Mouse (Mus musculus): ENCODE results near the gene Rab26.

The Rab26 gene

GRCm38 (mm10) chr17:24507806-24508460 lies 26.1 kb downstream of the Rab26 start:
- DNase-seq (ENCODE audit: low spot score in 2 of 2) = no peak

- DNase-seq (ENCODE audit: low spot score in 2 of 2) = no peak
These were observed 26.8 kb downstream of the Rab26 start for GRCm38 (mm10) chr17:24507129-24507664.

DNA sequence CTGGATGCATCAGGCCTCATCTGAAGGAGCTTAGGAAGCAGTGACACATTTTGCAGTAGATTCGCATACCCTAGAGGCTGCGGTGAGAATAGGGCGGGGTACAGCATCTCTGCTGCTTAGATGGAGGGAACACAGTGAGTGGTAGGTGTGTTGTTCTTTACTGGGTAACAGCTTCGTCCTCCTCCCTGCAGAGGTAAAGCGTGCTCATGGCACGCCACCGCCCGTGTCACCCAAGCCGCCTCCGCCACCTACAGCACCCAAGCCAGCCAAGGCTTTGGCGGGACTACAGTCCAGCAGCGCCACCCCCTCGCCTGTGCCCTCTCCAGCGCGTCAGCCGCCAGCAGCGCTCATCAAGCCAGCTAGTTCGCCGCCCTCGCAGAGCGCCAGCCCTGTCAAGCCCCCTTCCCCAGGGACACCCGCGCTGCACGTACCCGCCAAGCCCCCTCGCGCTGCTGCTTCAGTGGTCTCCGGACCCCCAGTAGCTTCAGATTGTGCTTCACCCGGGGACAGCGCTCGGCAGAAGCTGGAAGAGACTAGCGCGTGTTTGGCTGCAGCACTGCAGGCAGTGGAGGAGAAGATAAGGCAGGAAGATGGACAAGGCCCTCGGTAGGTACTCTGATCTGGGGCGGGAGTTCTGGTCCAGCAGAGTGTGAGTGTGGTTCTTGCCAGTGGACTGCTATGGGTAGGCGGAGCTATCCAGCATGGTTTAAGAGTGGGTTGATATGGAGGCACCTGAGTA lies 27.5 kb downstream of the Rab26 start:
- DNase-seq (ENCODE audit: low spot score in 2 of 2) = peak; percentile 67 to 77

DNA sequence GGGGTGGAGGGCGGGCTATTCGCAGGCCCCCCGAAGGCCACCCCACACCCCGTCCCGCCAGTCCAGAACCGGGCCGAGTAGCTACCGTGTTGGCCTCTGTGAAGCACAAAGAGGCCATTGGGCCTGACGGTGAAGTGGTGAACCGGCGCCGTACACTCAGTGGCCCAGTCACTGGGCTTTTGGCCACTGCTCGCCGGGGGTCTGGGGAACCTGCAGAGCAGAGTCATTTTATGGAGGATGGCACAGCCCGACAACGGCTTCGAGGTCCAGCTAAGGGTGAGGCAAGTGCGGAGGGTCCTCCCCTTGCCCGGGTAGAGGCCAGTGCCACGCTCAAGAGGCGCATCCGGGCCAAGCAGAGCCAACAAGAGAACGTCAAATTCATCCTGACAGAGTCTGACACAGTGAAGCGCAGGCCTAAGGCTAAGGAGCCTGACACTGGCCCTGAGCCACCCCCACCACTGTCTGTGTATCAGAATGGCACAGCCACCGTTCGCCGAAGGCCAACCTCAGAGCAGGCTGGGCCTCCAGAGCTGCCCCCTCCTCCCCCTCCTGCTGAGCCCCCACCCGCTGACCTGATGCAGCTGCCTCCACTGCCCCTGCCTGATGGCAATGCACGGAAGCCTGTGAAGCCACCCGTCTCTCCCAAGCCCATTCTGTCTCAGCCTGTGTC lies 28.6 kb downstream of the Rab26 start:
- no peak for DNase-seq (ENCODE audit: low spot score in 2 of 2)

DNA sequence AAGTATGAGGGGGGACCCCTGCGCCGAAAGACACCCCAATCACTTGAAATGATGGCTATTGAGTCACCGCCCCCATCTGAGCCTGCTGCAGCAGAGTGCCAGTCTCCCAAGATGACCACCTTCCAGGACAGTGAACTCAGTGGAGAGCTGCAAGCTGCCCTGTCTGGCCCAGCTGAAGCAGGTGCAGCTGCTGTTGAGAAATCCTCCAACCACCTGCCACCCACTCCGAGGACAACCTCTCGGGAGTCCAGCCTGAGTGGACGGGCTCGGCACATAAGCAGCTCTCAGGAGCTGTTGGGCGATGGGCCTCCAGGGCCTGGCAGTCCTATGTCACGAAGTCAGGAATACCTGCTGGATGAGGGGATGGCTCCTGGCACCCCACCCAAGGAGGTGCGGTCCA lies 29.9 kb downstream of the Rab26 start:
- no peak for DNase-seq (ENCODE audit: low spot score in 2 of 2)

DNA sequence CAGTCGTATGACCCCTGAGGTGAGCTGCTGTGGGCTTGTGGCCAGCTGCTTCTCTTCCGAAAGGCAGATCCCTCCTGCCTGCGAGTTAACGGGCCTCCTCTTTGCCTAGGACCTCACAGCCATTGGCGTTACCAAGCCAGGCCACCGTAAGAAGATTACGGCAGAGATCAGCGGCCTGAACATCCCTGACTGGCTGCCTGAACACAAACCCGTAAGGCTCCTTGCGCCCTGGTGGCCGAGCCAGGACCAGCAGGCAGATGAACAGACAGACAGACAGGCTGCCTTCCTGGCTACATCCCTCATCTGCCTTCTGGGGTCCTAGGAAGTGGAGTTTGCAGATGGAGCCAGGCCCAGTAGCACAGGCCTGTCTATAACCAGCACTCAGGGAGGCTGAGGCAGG lies 31.8 kb downstream of the Rab26 start:
- DNase-seq (ENCODE audit: low spot score in 2 of 2) = no peak

DNA sequence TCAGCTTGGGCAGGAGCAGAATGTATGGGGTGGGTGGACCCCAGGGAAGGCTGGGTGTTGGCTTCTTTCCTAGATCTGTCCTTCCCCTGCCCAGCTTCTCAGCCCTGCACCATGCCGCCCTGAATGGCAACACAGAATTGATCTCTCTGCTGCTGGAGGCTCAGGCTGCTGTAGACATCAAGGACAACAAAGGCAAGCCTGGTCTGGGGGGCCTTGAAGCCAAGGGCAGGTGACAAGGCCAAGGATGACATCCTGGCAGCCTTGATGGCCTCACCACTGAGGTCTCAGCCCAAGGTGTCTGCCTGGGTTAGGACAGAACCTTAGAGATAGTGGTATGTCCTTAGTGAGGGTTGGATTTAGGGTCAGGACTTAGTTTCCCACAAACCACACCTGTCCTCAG lies 38.0 kb downstream of the Rab26 start:
- no peak for DNase-seq (ENCODE audit: low spot score in 2 of 2)

DNA sequence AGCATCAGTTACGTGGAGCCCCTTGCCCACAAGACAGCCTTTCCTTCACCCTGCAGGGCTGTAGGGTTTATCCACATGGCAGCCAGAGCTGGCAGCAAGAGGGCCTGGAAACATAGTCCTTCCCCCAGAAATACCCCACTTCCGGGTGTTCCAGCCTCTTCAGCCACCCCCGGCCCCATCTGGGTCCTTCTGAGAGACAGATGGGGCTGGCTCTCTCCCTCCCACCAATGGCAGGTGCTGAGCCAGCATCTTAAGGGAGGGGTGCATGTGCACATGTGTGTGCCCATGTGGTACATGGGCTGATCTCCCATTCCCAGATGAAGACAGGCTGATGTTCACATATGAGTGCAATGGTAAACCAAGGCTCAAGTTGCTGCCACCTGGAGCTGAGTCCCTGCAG lies 38.6 kb downstream of the Rab26 start:
- DNase-seq (ENCODE audit: low spot score in 2 of 2) = peak in 1 of 2 experiments; percentile 76

- no peak for DNase-seq (ENCODE audit: low spot score in 2 of 2)
These were observed 39.2 kb downstream of the Rab26 start for GRCm38 (mm10) chr17:24494627-24495335.

DNA sequence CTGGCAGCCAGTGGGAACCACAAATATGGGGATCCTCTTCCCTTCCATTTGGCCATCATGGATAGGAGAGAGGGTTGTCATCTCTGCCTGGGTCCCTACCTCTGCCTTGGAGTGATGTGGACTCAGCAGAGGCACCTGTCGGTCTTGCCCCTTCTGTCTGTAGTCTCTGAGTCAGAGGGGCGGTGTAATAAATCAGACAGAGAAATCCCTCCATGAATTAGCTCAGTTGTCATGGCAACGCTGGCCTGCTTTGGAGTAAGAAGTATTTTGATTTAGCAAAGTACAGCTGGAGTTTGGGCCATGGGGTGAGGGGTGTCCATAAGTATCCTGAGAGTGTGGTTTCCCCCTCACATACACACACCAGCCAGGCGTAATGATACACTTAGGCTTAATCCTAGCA lies 43.6 kb downstream of the Rab26 start:
- no peak for DNase-seq (ENCODE audit: low spot score in 2 of 2)

DNA sequence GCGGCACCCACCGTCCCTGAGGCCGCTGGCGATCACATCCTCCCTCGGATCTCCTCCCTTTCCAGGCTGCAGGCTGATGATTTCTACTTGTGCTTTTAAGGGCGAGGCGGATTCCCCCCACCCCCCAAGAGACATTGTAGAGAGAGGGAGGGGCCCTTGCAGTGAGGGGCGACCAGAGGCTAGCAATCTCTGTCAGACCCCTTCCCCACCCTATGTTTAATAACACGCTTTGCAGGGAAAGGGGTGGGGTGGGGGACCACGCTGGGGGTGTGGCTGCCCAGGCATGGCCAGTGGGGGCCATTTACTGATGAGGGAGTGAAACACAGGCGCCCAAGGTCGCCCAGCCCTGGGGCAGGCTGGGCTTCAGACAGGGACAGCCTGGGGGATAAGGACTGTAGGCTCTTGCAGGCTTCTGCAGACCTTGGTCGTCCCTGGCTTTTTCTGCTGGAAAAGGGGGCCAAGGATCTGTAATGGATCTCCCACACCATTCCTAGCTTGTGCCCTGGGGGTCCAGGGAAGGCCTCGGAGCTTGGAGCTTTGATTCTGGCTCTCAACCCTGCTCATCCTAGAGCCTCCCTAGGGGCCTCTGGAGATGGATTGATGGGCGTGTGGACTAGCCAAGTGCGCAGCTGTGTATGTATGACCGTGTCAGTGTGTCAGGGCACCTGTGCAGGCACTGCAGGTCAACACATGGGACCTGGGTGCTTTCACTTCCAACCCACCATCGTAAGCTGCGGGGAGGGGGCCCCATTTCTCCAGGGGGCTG lies 44.6 kb downstream of the Rab26 start:
- no peak for DNase-seq (ENCODE audit: low spot score in 2 of 2)

DNA sequence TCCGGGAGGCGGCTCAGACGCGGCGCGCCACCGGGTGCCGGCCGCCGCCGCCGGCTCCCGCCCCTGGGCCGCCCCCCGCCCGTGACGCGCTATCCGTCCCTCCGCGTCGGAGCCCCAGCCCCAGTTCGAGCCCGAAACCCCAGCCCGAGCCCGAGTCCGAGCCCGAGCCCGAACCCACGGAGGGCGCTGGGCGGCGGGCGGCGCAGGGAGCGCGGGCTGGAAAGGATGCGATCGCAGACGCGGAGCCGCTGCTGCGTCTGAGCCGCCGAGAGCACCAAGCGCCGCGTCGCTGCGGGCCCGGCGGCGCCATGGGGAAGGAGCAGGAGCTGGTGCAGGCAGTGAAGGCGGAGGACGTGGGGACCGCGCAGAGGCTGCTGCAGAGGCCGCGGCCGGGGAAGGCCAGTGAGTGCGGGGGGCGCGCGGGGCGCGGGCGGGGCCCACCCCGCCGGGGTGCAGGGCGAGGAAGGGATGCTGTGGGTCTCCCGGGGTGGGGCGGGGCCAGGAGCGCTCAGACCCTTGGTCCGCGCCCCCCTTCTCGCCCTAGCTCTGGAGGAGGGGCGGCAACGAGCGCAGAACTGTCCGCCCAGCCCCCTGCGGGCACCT lies 45.2 kb downstream of the Rab26 start:
- no peak for DNase-seq (ENCODE audit: low spot score in 2 of 2)

DNA sequence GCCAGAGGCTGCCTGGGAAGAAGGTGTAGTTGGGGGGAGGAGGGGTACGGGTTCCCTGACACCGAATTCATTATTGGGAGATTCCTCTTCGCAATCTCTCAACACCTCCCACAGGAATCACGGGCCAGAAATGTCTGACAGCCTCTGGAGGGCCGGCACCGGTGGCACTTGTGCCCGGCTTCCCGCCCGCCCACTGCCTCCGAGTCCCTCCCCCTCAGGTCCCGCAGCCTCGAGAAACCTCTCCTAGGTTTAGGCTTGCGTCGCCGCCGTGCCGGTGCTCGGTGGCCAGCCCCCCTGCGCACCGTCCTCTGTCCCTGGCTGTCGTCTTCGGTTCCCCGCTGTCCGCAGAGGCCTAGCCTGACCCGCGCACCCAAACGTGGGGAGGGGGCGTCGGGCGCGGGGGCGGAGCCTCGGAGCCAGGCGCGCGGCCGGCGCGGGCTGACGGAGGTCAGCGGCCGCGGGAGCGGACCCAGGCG lies 45.8 kb downstream of the Rab26 start, which contains the start of gene Caskin1:
TSS of gene Caskin1 (plus strand) at position 416 of the 476 bp plus-strand sequence.
- peak in 1 of 2 experiments; percentile 63 for DNase-seq (ENCODE audit: low spot score in 2 of 2)

GRCm38 (mm10) chr17:24485090-24485860 lies 48.7 kb downstream of the Rab26 start:
- DNase-seq (ENCODE audit: low spot score in 2 of 2) = no peak

DNA sequence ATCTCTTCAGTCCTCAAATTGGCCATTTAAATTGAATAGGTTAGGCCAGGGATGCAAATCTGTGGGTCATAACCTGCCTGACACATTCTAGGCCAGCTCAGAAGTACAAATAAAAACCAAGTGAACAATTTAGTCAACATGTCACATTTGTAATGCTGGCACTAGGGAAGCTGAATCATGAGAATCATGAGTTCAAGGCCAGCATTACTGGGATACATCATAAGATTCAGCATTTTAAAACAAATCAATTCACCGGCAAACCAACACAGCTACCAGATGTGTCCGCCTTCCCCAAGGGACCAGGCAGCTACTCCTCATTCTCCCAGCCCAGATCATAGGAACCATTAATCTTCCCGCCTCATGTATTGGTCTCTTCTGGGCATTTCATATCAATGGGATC lies 50.5 kb downstream of the Rab26 start:
- DNase-seq (ENCODE audit: low spot score in 2 of 2) = no peak

- DNase-seq (ENCODE audit: low spot score in 2 of 2) = no peak
These were observed 52.8 kb downstream of the Rab26 start for GRCm38 (mm10) chr17:24481027-24481815.

GRCm38 (mm10) chr17:24480201-24480826 lies 53.7 kb downstream of the Rab26 start:
- DNase-seq (ENCODE audit: low spot score in 2 of 2) = no peak

- DNase-seq (ENCODE audit: low spot score in 2 of 2) = no peak
These were observed 54.6 kb downstream of the Rab26 start for GRCm38 (mm10) chr17:24479431-24479830.
